Mouse (Mus musculus) CD4-positive, CD25-positive, alpha-beta regulatory T cell, adult 4 months (primary cell): ENCODE data around the gene Myoz2. TPM values are rescaled to one million over a fixed set of nuclear protein-coding genes. Genes with fewer than 3 reads are reported as not detected.

Experiments
- ATAC-seq: one replicate; pipeline ENCODE4 v1.8.0; 2017
- polyA plus RNA-seq, 2 experiments: library from polyadenylated mRNA; unstranded; fragments of 100-300 nt; shearing (Covaris generic); gene quantifications; one replicate each; pipeline ENCODE4 v1.2.1; 2017

Myoz2 gene
- polyA plus RNA-seq: under 1 TPM in 1 of 2 experiments, not detected in 1; 0.13 TPM

GRCm38 (mm10) chr3:123034752-123035151 is at the start of gene Myoz2:
TSS of gene Myoz2 (minus strand) at chr3:123035015.
- ATAC-seq: no peak

DNA sequence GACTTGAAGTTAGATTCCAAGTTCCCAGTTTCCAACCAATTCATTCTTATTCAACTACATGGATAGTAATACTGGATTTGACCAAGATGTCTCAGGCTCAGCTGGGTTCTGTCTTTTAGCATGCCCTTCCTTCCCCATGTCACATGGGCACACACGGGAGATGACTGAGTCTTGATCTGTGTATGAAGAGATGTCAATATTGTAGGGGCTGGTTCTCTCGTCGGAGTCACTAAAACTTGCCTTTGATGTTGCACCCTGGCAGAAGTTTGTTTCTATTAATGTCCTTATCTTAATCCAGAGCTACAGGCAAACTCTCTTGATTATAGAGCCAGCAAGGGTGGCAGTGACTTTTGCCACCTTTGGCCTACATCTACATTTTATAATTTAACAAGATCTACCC is 46.9 kb upstream of the Myoz2 start:
- ATAC-seq: no peak

DNA sequence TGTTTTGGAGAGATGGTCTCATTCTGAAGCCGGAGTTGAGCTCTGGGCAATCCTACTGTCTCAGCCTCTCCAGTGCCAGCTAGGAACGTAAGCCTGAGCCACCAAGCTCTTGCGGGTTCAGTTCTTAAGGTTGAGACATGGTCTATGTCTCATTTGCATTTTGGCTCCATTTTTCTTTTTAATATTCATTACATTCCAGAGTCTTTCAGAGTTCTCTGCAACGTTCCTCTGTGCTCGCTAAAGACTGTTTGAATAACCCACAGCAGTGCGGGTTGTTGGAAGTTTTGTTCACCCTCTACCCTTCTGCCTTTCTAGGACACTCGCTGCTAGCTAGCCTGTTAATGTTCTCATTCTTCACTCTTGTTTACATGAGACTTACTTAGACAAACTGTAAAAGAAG is 46.1 kb upstream of the Myoz2 start:
- ATAC-seq: no peak

- no peak for ATAC-seq
Observed at GRCm38 (mm10) chr3:123080017-123080725, 45.4 kb upstream of the Myoz2 start.

DNA sequence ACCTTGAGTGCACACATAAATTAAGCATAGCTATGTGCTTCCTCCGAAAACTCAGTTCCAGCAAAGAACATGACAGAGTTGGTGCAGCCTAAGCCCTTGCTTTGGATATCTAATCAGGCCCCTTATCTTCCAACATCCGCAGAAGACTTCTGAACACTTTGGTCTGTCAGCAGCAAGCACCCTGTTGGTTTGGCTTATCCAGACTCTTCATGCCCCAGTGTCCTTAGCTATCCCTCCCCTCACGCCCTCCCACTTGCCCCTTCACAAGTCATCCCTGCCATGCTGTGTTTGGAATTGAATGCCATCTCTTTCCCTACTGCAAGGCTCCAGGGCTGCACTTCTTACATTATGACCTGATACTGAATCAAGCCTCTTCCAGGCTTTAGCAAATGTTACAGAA is 40.9 kb upstream of the Myoz2 start:
- ATAC-seq: no peak

- no peak for ATAC-seq
Observed at GRCm38 (mm10) chr3:123075034-123075433, 40.2 kb upstream of the Myoz2 start.

GRCm38 (mm10) chr3:123073351-123073750 is 38.5 kb upstream of the Myoz2 start:
- ATAC-seq: no peak

DNA sequence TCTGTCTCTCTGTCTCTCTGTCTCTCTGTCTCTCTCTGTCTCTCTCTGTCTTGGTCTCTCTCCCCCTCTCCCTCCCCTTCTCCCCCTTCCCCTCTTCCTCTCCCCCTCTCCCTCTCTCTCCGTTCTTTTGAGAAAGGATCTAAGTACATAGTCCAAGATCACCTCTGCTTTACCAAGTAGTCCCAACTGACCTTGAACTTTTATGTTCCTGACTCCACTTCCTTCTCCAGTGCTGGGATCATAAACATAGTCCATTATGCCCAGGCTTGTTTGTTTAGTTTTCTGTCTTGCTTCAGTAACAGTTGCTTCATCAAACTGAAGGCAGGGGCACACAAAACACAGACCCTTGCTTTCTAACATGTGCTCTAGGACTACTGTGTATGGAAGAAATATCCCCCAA is 37.7 kb upstream of the Myoz2 start:
- ATAC-seq: no peak

DNA sequence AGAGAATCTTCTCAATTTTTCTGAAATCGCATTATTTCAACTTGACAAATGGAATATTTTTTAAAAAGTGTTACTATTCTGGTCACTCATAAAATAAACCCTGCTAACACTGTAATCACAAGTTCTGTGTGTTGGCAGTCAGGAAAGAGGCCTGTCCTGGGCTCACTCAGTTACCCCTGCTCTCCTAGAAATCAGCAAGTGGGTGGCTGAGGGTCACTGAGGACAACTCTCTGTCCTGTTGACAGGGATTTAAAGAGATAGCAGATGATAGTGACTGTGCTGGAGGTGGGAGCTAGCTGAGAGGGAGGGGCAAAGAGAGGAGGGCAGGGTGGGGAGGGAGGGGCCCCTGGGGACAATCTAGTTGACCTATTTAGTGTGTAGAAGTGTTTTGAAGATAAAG is 36.2 kb upstream of the Myoz2 start:
- ATAC-seq: no peak

GRCm38 (mm10) chr3:123066836-123067235 is 32.0 kb upstream of the Myoz2 start:
- no peak for ATAC-seq

GRCm38 (mm10) chr3:123065466-123065865 is 30.7 kb upstream of the Myoz2 start:
- ATAC-seq: no peak

GRCm38 (mm10) chr3:123064186-123064585 is 29.4 kb upstream of the Myoz2 start:
- ATAC-seq: no peak

- no peak for ATAC-seq
Observed at GRCm38 (mm10) chr3:123061931-123062330, 27.1 kb upstream of the Myoz2 start.

DNA sequence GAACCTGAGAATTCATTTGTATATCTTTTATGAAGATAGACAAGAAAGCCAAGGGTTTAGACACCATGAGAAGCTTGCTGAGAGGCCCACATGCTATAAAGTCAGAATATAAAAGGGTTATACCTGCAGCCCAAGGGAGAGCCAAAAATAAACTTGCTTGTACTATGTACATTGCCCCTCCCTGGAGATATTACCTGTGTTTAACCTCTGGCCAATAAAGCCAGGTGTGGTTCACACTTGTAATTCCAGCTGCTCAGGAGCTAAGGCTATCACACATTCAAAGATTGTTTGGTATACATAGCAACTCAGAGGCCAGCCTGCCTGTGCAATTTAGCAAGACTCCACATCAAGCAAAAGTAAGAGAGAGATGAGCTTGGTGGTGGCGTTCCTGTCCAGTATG is 24.0 kb upstream of the Myoz2 start:
- no peak for ATAC-seq

- ATAC-seq: no peak
Observed at GRCm38 (mm10) chr3:123054178-123054577, 19.4 kb upstream of the Myoz2 start.

GRCm38 (mm10) chr3:123053192-123053938 is 18.6 kb upstream of the Myoz2 start:
- no peak for ATAC-seq

- ATAC-seq: no peak
Observed at GRCm38 (mm10) chr3:123042308-123042707, 7.5 kb upstream of the Myoz2 start.

DNA sequence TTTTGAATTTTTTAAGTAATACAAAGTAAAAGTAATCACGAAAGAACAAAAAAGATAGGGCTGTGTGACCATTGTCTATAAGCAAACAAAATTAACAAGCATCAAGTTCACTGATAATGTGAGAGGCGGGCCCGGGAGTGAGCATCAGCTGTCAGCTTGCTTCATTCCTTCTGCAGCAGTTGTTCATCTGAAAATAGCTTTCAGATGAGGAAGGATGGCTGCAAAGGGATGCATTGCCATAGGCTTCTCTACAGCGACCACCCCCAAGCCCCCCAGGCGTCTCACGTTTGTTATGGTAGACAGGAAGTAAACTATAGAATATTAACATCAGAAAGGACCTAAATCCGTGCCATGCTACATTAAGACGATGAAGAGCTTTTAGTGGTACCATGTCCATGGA is 1.0 kb downstream of the Myoz2 start:
- ATAC-seq: no peak

DNA sequence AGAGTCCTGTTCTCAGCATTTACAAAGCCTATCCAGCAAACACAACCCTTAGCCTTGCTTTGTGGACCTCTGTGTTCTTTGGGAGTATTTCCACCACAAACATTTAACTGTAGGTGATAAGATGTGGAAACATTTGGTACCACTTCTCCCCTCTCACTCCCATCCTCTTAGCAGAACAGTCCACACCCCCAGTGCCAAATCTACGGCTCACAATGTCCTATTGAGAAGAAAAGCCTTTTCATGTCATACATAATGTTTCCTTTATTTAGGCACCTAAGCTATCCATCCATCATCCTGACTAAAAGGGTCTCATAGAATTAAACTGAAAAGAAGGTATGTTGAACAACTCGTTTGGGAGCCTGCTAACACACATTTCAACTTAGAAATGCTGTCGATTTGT is 9.2 kb downstream of the Myoz2 start:
- no peak for ATAC-seq

DNA sequence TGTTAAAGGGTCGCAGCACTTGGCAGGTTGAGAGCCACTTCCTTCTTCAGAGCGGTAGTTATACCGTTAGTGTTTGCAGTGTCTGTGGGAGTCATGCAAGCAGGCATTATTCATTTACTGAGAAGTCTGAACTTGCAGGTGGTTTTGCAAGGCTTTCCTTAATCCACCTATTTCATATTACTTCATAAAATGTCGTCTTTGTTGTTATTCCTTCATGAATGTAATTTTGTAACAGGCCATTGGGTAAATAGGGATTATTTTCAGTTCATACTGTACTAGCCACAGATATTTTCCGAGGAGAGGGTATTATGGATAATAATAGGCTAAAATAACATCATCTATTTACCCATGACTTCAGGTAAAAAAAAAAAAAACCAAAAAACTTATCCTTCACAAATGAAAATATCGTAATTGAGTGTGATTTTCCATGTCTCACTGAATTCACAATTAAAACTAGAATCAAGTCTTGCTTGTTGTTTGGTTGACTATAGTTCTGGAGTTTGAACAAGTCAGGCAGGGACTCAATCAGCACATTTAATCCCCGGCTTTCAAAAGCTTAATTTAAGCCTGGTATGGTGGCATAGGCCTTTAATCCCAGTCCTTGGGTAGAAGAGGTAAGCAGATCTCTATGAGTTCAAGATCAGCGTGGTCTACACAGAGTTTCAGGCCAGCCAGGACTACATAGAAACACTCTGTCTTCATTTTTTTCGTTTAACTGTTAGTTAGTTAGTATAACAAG is 10.2 kb downstream of the Myoz2 start:
- ATAC-seq: no peak

DNA sequence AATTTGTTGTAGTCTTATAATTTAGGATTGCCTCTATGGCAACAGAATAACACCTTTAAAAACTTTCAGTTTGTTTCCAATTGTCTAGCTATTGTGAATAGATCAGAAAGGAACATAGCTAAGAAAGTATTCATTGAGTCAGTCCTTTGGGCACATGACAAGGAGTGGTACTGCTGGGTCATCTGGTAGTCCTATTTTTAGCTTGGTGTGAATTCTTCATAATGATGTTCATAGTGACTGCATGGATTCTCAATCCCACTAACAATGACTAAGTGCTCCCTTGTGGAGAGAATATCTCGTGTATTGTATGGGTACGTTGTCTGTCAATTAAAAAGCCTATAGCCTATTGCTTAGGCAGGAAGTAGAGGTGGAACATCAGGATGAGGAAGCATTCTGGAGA is 16.0 kb downstream of the Myoz2 start:
- ATAC-seq: no peak

DNA sequence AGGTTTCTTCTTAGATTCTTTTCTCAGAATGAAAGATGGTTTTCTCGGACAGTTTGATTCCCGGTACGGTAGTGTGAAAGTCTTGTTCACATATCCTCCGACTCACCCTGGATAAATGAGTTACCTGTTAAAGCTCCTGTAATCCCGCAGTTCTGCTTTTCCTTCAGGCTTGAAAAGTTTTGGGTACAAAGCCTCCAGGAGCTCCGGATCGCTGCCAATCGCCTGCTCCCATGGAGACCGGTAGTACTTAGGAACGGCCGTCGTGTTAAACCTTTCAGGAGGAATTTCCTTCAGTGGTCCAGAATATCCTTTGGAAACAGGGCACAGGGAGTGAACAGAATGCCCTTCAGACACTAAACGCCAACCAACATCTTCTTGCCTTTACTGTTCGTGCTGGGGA is 21.3 kb downstream of the Myoz2 start:
- no peak for ATAC-seq

GRCm38 (mm10) chr3:123009417-123009816 is 25.4 kb downstream of the Myoz2 start:
- no peak for ATAC-seq

GRCm38 (mm10) chr3:123007386-123007785 is 27.4 kb downstream of the Myoz2 start:
- no peak for ATAC-seq
